Mouse (Mus musculus): Measurements from ENCODE around the gene Padi3. TPM values are rescaled to one million over a fixed set of nuclear protein-coding genes. Genes with fewer than 3 reads are reported as not detected.

The Padi3 gene
- polyA plus RNA-seq, 1 experiment = 0.03 TPM

GRCm38 (mm10) chr4:140817413-140817812 lies 7.0 kb upstream of the Padi3 start:
- no peak for TF ChIP-seq CTCF (conservative IDR thresholded peaks at IDR 0.05; ENCODE audit: insufficient read depth, insufficient read length, low read depth, low read length)
- TF ChIP-seq POLR2A (IDR thresholded peaks at IDR 0.05; ENCODE audit: low read depth, low read length) = no peak
- no peak overlapping the region for H3K4me3 ChIP-seq (ENCODE audit: insufficient read depth, low read depth, low read length)
- H3K36me3 ChIP-seq (ENCODE audit: control insufficient read depth, insufficient read depth, low read length) = no peaks in the 10 kb centered on the region
- DNase-seq = no peak
- no peaks in the 10 kb centered on the region for H3K4me1 ChIP-seq (ENCODE audit: control insufficient read depth, insufficient read depth, low read length)
- H3K27me3 ChIP-seq (replicated peaks; ENCODE audit: control insufficient read depth, insufficient read depth, low read length) = no peaks in the 10 kb centered on the region
- H3K27ac ChIP-seq (ENCODE audit: insufficient read depth, low read depth, low read length) = no peak overlapping the region
- WGBS = 93% methylated on average over 8 of the region's 8 CpGs

GRCm38 (mm10) chr4:140815996-140816917 lies 5.8 kb upstream of the Padi3 start:
- Histone ChIP-seq H3K36me3 (ENCODE audit: control insufficient read depth, insufficient read depth, low read length) (no peaks in the 10 kb centered on the region), H3K4me1 (ENCODE audit: control insufficient read depth, insufficient read depth, low read length) (no peaks in the 10 kb centered on the region), H3K27me3 (replicated peaks; ENCODE audit: control insufficient read depth, insufficient read depth, low read length) (no peaks in the 10 kb centered on the region), H3K27ac (ENCODE audit: insufficient read depth, low read depth, low read length) (no peak overlapping the region), H3K4me3 (ENCODE audit: insufficient read depth, low read depth, low read length) (no peak overlapping the region)
- TF ChIP-seq CTCF (conservative IDR thresholded peaks at IDR 0.05; ENCODE audit: insufficient read depth, insufficient read length, low read depth, low read length) (no peak), POLR2A (IDR thresholded peaks at IDR 0.05; ENCODE audit: low read depth, low read length) (no peak)
- WGBS = 31% methylated on average over 10 of the region's 10 CpGs
- peak; percentile 86 for DNase-seq

GRCm38 (mm10) chr4:140815496-140815895 lies 5.0 kb upstream of the Padi3 start:
- no peaks in the 10 kb centered on the region for H3K36me3 ChIP-seq (ENCODE audit: control insufficient read depth, insufficient read depth, low read length)
- no peak for DNase-seq
- H3K27ac ChIP-seq (ENCODE audit: insufficient read depth, low read depth, low read length) = no peak overlapping the region
- H3K4me3 ChIP-seq (ENCODE audit: insufficient read depth, low read depth, low read length) = no peak overlapping the region
- H3K4me1 ChIP-seq (ENCODE audit: control insufficient read depth, insufficient read depth, low read length) = no peaks in the 10 kb centered on the region
- TF ChIP-seq POLR2A (IDR thresholded peaks at IDR 0.05; ENCODE audit: low read depth, low read length) (no peak), CTCF (conservative IDR thresholded peaks at IDR 0.05; ENCODE audit: insufficient read depth, insufficient read length, low read depth, low read length) (no peak)
- 68% methylated on average over 5 of the region's 5 CpGs for WGBS
- no peaks in the 10 kb centered on the region for H3K27me3 ChIP-seq (replicated peaks; ENCODE audit: control insufficient read depth, insufficient read depth, low read length)

DNA sequence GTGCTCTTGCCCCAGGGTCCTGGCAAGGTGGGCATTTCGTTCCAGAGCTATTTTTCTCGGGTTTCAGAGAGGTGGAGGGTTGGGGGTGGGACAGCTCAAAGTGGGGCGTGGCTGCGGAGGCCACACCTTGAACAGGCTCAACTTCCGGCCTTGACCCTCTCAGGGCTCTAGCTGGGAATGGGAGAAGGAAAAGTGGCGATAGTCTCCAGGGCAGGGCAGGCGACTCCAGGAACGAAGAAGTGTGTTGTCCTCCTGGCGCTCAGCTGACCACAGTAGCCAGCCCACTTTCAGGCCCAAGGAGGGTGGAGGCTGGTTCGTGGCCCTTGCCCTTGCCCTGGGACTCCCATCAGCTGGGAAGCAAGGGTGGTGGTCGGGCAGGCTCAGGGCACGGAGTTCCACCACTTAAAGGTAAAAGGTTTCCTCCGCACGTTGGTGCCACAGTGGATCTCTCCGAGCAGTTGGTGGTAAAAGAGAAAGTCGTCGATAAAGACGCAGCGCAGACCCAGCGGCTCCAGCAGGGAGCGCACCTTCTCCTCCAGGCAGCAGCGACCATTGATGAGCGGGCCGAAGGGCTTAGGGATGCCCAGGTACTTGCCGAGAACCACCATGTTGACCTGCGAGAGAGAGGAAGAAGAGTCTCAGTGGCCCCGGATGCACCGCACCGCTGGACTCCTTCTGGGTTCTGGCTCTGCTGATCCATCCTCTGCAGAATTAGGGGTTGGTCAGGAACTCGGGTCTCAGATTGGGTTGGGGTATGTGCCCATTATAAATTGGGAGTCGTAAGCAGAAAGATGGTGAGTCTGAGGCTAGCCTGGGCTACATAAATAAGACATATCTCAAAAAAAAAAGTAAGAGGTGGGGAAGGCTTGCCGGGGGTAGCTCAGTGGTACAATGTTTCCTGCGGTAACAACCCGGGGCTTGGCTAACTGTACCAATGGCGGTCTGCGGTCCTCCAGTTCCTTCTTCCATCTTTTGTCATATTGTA lies 4.1 kb upstream of the Padi3 start:
- H3K4me3 ChIP-seq (ENCODE audit: insufficient read depth, low read depth, low read length) = peak overlapping the region; percentile 59
- no peak for TF ChIP-seq POLR2A (IDR thresholded peaks at IDR 0.05; ENCODE audit: low read depth, low read length)
- peak; percentile 46; the same call in 1 of the 2 replicates for TF ChIP-seq CTCF (conservative IDR thresholded peaks at IDR 0.05; ENCODE audit: insufficient read depth, insufficient read length, low read depth, low read length)
- no peaks in the 10 kb centered on the region for H3K4me1 ChIP-seq (ENCODE audit: control insufficient read depth, insufficient read depth, low read length)
- no peaks in the 10 kb centered on the region for H3K27me3 ChIP-seq (replicated peaks; ENCODE audit: control insufficient read depth, insufficient read depth, low read length)
- WGBS = 28% methylated on average over 36 of the region's 36 CpGs
- peak; percentile 46 for DNase-seq
- no peak overlapping the region for H3K27ac ChIP-seq (ENCODE audit: insufficient read depth, low read depth, low read length)
- no peaks in the 10 kb centered on the region for H3K36me3 ChIP-seq (ENCODE audit: control insufficient read depth, insufficient read depth, low read length)

DNA sequence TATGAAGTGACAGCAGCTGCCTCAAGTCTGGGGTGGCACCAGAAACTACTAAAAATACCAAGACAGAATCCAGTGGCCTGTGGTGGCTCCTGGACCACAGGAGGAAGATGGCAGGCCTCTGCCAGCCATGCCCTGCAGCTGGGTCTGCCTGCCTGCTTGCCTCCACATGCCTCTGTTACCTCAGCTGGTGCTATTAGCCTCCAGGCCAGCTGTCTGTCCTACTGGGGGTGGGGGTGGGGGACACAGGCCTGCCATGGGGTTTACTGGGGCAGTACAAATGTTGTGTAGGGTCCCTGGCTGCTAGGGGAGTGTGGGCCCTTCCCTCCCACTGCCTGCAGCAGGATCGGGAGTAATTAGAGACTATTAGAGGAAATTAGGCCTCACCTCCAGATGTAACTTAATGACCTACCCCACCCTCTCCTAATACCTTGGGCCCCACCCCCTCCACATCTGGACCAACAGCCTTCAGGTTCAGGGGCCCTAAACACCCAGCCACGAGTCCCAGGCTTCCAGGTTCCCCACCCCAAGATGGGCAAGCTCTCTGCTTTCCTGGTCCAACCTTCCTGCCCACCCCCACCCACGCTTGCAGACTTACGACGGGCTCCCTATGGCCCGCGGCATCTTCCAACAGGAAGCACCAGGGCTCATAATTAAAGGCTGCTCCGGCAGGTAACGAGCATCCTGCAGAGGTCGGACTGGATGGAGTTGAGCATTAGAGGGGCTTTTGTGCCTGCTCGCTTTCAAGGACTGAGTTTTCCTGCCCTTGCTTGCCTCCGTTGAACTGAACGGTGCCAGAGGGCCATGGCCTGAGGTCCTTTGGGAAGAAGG lies 3.1 kb upstream of the Padi3 start:
- no peak for TF ChIP-seq POLR2A (IDR thresholded peaks at IDR 0.05; ENCODE audit: low read depth, low read length)
- TF ChIP-seq CTCF (conservative IDR thresholded peaks at IDR 0.05; ENCODE audit: insufficient read depth, insufficient read length, low read depth, low read length) = no peak
- no peak for DNase-seq
- H3K4me3 ChIP-seq (ENCODE audit: insufficient read depth, low read depth, low read length) = peak overlapping the region; percentile 59
- no peaks in the 10 kb centered on the region for H3K4me1 ChIP-seq (ENCODE audit: control insufficient read depth, insufficient read depth, low read length)
- H3K27ac ChIP-seq (ENCODE audit: insufficient read depth, low read depth, low read length) = no peak overlapping the region
- H3K27me3 ChIP-seq (replicated peaks; ENCODE audit: control insufficient read depth, insufficient read depth, low read length) = no peaks in the 10 kb centered on the region
- WGBS = 32% methylated on average over 13 of the region's 13 CpGs
- H3K36me3 ChIP-seq (ENCODE audit: control insufficient read depth, insufficient read depth, low read length) = no peaks in the 10 kb centered on the region

DNA sequence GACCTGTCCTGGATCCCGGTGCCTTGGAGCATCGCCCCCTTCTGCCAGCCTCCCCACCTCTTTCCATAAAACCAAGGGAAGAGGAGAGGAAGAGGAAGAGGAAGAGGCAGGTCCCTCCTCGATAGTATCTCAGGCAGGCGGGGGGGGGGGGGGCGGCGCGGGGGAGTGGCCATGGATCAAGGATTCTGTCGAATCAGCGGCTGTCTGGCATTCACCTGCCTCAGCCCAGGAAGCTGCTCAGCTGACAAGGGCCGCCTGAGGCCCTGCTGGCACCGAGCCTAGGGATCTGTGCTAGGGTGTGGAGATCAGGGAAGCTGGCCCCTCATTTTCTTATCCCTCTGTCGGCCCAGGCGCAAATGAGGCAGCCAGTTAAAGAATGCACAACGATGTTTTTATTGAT lies 2.2 kb upstream of the Padi3 start:
- H3K4me3 ChIP-seq (ENCODE audit: insufficient read depth, low read depth, low read length) = no peak overlapping the region
- no peak for TF ChIP-seq POLR2A (IDR thresholded peaks at IDR 0.05; ENCODE audit: low read depth, low read length)
- no peak for TF ChIP-seq CTCF (conservative IDR thresholded peaks at IDR 0.05; ENCODE audit: insufficient read depth, insufficient read length, low read depth, low read length)
- H3K36me3 ChIP-seq (ENCODE audit: control insufficient read depth, insufficient read depth, low read length) = no peaks in the 10 kb centered on the region
- no peak overlapping the region for H3K27ac ChIP-seq (ENCODE audit: insufficient read depth, low read depth, low read length)
- peak; percentile 42 for DNase-seq
- 23% methylated on average over 14 of the region's 14 CpGs for WGBS
- H3K27me3 ChIP-seq (replicated peaks; ENCODE audit: control insufficient read depth, insufficient read depth, low read length) = no peaks in the 10 kb centered on the region
- H3K4me1 ChIP-seq (ENCODE audit: control insufficient read depth, insufficient read depth, low read length) = no peaks in the 10 kb centered on the region
